Mouse (Mus musculus): ENCODE data around the gene Gm10553. TPM values are rescaled to one million over a fixed set of nuclear protein-coding genes. Genes with fewer than 3 reads are reported as not detected.
"Not testable (repeated sequence)": the region's sequence is repeated elsewhere in the genome, so short reads cannot be mapped to it uniquely, and the experiment has no call there.

Gm10553 gene
- polyA plus RNA-seq, 1 experiment from 2014 or later, result not detected

DNA sequence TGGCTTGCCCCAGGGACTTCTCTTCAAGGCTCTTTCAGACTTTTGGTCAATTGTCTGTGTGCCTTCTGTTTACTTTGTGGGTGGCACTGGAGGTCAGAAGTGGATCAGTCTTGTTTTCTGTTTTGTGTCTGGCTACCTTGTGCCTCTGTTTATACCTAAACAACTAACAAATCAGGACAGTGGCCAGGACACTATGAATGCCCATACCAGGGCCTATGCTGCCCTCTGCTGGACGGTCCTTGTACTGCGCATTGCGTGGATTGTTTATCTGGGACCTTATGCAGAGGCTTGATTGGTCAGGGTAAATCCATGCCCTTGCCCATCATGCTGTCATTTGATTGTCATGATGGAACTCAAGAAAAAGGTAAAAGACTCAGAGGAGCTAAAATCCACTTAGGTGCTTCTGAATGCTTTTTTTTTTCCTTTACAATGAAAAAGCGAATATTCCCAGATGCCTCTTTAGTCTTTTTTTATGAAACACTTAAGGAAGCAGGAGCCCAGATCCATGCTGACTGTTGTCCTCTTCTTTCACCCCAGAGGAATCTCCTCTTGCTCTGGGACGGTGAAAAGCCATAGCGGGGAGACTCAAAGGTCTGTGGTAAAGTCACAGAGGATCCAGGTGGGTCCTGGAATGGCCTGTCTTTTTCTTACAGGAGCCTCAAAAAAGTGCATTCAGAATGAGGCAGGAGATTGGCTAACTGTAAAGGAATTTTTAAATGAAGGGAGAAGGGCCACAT, 14.9 kb downstream of the Gm10553 start:
- ATAC-seq; H3K4me1 ChIP-seq (ENCODE audit: insufficient read depth); H3K9ac ChIP-seq (replicated peaks); H3K27me3 ChIP-seq (ENCODE audit: insufficient read depth, low read length); H3K36me3 ChIP-seq (replicated peaks; ENCODE audit: insufficient read depth, low read length); H3K4me3 ChIP-seq (ENCODE audit: low read depth, low read length); H3K9me3 ChIP-seq (ENCODE audit: low read length); DNase-seq; H3K27ac ChIP-seq (ENCODE audit: low read depth); H3K4me2 ChIP-seq (ENCODE audit: low read depth, low read length): not testable (repeated sequence)
- WGBS (ENCODE audit: insufficient replicate concordance), result 51% methylated on average over 6 of the region's 6 CpGs
- peak; percentile 29 for TF ChIP-seq CTCF (IDR thresholded peaks at IDR 0.05; ENCODE audit: low read depth)

DNA sequence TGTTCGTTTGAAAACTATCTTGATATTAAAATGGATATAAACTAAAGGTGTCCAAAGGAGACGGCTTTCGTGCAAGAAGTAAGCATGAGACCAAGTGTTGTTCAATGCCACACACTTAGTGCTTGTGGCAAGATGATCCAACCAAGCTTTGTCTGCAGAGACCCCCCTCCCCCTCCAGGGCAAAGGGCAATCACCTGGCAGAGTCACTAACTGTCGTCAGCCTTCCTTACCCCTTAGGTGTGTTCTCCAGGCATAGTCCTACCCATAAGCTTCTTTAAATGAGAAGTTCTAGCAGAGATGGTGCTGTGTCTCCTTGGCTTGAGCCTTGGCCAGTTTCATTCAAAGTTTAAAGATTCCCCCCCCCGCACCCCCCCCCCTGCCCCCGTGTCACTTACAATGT, 17.6 kb downstream of the Gm10553 start:
- not testable (repeated sequence) for H3K36me3 ChIP-seq (replicated peaks; ENCODE audit: insufficient read depth, low read length); H3K9ac ChIP-seq (replicated peaks); H3K4me3 ChIP-seq (ENCODE audit: low read depth, low read length); H3K27me3 ChIP-seq (ENCODE audit: insufficient read depth, low read length); H3K4me2 ChIP-seq (ENCODE audit: low read depth, low read length); H3K4me1 ChIP-seq (ENCODE audit: insufficient read depth); H3K9me3 ChIP-seq (ENCODE audit: low read length); ATAC-seq; H3K27ac ChIP-seq (ENCODE audit: low read depth); DNase-seq
- 53% methylated on average over 4 of the region's 6 CpGs for WGBS (ENCODE audit: insufficient replicate concordance)

DNA sequence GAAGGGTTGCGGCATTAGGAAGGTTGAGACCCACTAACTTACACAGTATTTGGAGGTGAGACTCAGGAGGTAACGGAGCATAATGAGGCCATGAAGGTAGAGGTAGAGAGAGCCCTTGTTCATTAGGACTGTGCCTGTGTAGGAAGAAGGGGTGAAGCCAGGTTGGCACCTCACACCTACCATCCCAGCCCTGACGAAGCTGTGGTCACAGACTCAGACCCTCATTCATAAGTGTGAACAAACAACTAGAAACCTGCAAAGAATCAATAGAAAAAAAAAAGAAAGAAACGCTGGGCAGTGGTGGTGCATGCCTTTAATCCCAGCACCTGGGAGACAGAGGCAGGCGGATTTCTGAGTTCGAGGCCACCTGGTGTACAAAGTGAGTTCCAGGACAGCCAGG, 18.4 kb downstream of the Gm10553 start:
- H3K36me3 ChIP-seq (replicated peaks; ENCODE audit: insufficient read depth, low read length); H3K4me2 ChIP-seq (ENCODE audit: low read depth, low read length); ATAC-seq; H3K4me3 ChIP-seq (ENCODE audit: low read depth, low read length); H3K27ac ChIP-seq (ENCODE audit: low read depth); H3K27me3 ChIP-seq (ENCODE audit: insufficient read depth, low read length); DNase-seq; H3K4me1 ChIP-seq (ENCODE audit: insufficient read depth); H3K9ac ChIP-seq (replicated peaks); H3K9me3 ChIP-seq (ENCODE audit: low read length): not testable (repeated sequence)
- 65% methylated on average over 5 of the region's 6 CpGs for WGBS (ENCODE audit: insufficient replicate concordance)

DNA sequence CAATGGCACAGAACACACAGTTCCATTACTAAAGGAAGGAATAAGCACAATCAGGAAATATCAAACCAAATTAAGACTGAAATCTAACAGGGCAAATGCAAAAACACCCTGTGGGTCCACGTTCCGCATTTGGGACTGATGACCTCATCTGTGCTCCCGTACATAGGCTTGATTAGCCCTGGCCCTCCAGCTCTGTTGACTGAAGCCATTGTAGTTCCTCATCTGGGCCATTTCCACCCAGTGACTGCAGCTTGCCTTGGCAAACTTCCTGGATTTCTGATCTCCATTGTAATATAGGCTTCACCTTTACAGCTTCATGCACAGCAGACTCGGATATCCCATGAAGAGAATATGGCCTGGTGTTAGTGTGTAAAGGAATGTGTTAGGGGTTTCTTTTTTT, 21.9 kb downstream of the Gm10553 start:
- H3K4me2 ChIP-seq (ENCODE audit: low read depth, low read length); ATAC-seq; H3K4me1 ChIP-seq (ENCODE audit: insufficient read depth); H3K27me3 ChIP-seq (ENCODE audit: insufficient read depth, low read length); H3K9me3 ChIP-seq (ENCODE audit: low read length); H3K27ac ChIP-seq (ENCODE audit: low read depth); DNase-seq; H3K4me3 ChIP-seq (ENCODE audit: low read depth, low read length); H3K36me3 ChIP-seq (replicated peaks; ENCODE audit: insufficient read depth, low read length); H3K9ac ChIP-seq (replicated peaks): not testable (repeated sequence)
- WGBS (ENCODE audit: insufficient replicate concordance), result 77% methylated on average over 4 of the region's 4 CpGs

DNA sequence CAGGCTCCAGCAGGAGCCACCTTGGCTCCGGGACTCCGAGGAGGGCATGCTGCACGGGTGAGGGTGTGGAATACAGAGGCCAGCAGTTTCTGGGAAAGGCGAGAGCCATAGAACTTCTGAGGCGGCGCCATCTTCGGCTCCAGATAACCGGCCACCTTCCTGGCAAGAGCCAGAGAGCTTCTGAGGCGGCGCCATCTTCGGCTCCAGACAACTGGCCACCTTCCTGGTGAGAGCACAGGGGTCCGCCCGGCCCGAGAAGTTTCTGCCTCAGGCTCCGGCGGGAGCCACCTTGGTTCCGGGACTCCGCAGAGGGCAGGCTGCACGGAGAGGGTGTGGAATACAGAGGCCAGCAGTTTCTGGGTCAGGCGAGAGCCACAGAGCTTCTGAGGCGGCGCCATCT, 33.7 kb downstream of the Gm10553 start:
- not testable (repeated sequence) for H3K27ac ChIP-seq (ENCODE audit: low read depth); ATAC-seq; H3K9me3 ChIP-seq (ENCODE audit: low read length); H3K4me2 ChIP-seq (ENCODE audit: low read depth, low read length); H3K27me3 ChIP-seq (ENCODE audit: insufficient read depth, low read length); H3K36me3 ChIP-seq (replicated peaks; ENCODE audit: insufficient read depth, low read length); H3K9ac ChIP-seq (replicated peaks); H3K4me1 ChIP-seq (ENCODE audit: insufficient read depth); H3K4me3 ChIP-seq (ENCODE audit: low read depth, low read length); DNase-seq
- 80% methylated on average over 22 of the region's 22 CpGs for WGBS (ENCODE audit: insufficient replicate concordance)

Other genes with a start within 250 kb of the Gm10553 start
- 0.05 TPM in 1 of 2 replicates, not detected in the other for gene Slc16a14, start 165.0 kb upstream of the Gm10553 start, polyA plus RNA-seq (2015; fragmentation: Nextera tagmentation; extraction: Ambion mirVana)
- 0.15 and 0.23 TPM in 2 replicates for gene A530032D15Rik, start 9.7 kb downstream of the Gm10553 start, polyA plus RNA-seq (2015; fragmentation: Nextera tagmentation; extraction: Ambion mirVana)
- 0.34 and 1.1 TPM in 2 replicates for gene C130026I21Rik, start 170.4 kb downstream of the Gm10553 start, polyA plus RNA-seq (2015; fragmentation: Nextera tagmentation; extraction: Ambion mirVana)

All from liver, postnatal 0 days (tissue).